8 mouse cellular contexts compared by ENCODE assay signal in the genomic region with DNA sequence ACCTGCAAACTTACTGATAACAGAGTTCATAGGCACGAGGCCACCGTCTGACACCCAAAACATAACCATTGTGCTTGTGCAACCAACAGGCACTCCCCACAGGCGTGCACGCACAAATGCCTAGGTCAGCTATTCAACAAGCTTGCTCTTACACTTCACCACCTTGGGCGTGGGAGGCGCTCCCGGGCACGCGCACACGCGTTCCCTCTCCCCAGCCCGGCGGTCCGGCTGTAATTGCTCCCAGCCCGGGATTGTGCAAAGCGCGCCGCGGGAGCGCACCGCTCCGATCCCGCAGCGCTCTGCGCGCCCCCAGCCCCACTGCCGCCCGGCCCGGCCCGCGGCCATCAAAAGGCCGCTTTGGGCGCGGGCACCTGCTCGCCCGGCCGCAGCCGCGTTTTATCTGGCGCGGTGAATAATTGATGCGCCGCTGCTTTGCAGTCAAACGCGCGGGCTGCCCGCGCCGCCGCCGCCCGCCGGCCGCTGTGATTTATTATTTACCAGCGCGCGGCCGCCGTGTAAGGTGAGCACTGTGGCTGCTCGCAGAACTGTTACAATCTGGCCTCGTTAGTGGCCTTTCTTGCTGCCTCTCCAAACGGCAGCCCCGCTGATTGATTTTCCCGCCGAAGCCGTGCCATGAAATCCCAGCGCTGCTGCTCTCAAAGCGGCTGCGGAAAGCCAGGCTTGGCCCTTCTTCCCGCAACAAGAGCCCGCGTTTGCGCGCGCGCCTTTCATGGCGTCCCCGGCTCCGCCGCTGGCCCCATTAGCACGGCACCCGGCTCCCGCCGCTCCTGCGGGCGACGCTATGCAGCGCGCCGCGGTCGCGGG.
DNase-seq lines count a peak whose midpoint lies in the region; ATAC-seq and TF ChIP-seq lines count a peak whose summit lies in the region.

No protein-coding gene starts in this region.

- TF ChIP-seq CTCF in forebrain, postnatal 0 days (IDR thresholded peaks at IDR 0.05; ENCODE audit: low read depth): no peak
- TF ChIP-seq CTCF in midbrain, postnatal 0 days (IDR thresholded peaks at IDR 0.05): peak; percentile 39

- H3K27ac ChIP-seq in forebrain, postnatal 0 days (ENCODE audit: low read depth, low read length): no peak overlapping the region
- H3K27ac ChIP-seq in limb, embryonic 10.5 days: peak overlapping the region; percentile 85
- peak overlapping the region; percentile 43; the same call in 1 of the 2 replicates for H3K27ac ChIP-seq in midbrain, postnatal 0 days (ENCODE audit: low read depth, low read length)

- DNase-seq in cerebellum, postnatal 36 days: peak; percentile 17 to 29
- no peak for DNase-seq in cerebellum, adult 11-12 months
- peak; percentile 63 for DNase-seq in R1 (ENCODE audit: low read depth, low spot score)
- DNase-seq in forebrain, postnatal 0 days: peak; percentile 70
- DNase-seq in limb, embryonic 10.5 days (ENCODE audit: low spot score): peak; percentile 76
- DNase-seq in midbrain, postnatal 0 days (ENCODE audit: low spot score): peak; percentile 60
- DNase-seq in spleen, adult 18-20 months: no peak
- no peak for DNase-seq in adrenal gland, postnatal 4 days (ENCODE audit: low spot score in 2 of 2)

- 1% methylated on average over 92 of the region's 93 CpGs for WGBS in forebrain, postnatal 0 days
- 1% methylated on average over 93 of the region's 93 CpGs for WGBS in limb, embryonic 10.5 days
- WGBS in midbrain, postnatal 0 days: under 1% methylated on average over 93 of the region's 93 CpGs

- no peaks in the 10 kb centered on the region for H3K36me3 ChIP-seq in forebrain, postnatal 0 days (ENCODE audit: insufficient read depth)
- H3K36me3 ChIP-seq in limb, embryonic 10.5 days: no peaks in the 10 kb centered on the region
- no peaks in the 10 kb centered on the region for H3K36me3 ChIP-seq in midbrain, postnatal 0 days (ENCODE audit: insufficient read depth, low read length)

- H3K9ac ChIP-seq in forebrain, postnatal 0 days: peak overlapping the region; percentile 49
- H3K9ac ChIP-seq in midbrain, postnatal 0 days (replicated peaks; ENCODE audit: low read length, poor library complexity, severe bottlenecking): peak overlapping the region; percentile 64

- H3K4me2 ChIP-seq in forebrain, postnatal 0 days (ENCODE audit: low read depth): peak overlapping the region; percentile 95
- H3K4me2 ChIP-seq in midbrain, postnatal 0 days (ENCODE audit: low read depth, low read length, poor library complexity, severe bottlenecking): peak overlapping the region; percentile 94

- no peaks in the 10 kb centered on the region for H3K4me1 ChIP-seq in forebrain, postnatal 0 days (ENCODE audit: insufficient read depth)
- H3K4me1 ChIP-seq in limb, embryonic 10.5 days: peaks cover 24% of the 10 kb centered on the region
- H3K4me1 ChIP-seq in midbrain, postnatal 0 days (ENCODE audit: insufficient read depth, low read length): peaks cover 2% of the 10 kb centered on the region; the same call in 1 of the 2 replicates

- peak overlapping the region; percentile 63 for H3K4me3 ChIP-seq in forebrain, postnatal 0 days (ENCODE audit: low read depth, low read length)
- H3K4me3 ChIP-seq in limb, embryonic 10.5 days: peak overlapping the region; percentile 69
- H3K4me3 ChIP-seq in midbrain, postnatal 0 days (ENCODE audit: low read depth, low read length): peak overlapping the region; percentile 66

- peak; percentile 77 for ATAC-seq in forebrain, postnatal 0 days
- peak; percentile 77 for ATAC-seq in midbrain, postnatal 0 days (ENCODE audit: low FRiP score)

- H3K27me3 ChIP-seq in forebrain, postnatal 0 days (ENCODE audit: insufficient read depth, low read length): peaks cover 21% of the 10 kb centered on the region
- H3K27me3 ChIP-seq in limb, embryonic 10.5 days (ENCODE audit: low read depth, poor library complexity, severe bottlenecking): peaks cover 75% of the 10 kb centered on the region
- peaks cover 6% of the 10 kb centered on the region; the same call in 1 of the 2 replicates for H3K27me3 ChIP-seq in midbrain, postnatal 0 days (ENCODE audit: insufficient read depth, low read length)

- H3K9me3 ChIP-seq in forebrain, postnatal 0 days (ENCODE audit: low read length): no peaks in the 10 kb centered on the region
- H3K9me3 ChIP-seq in limb, embryonic 10.5 days (replicated peaks): no peaks in the 10 kb centered on the region
- peaks cover 5% of the 10 kb centered on the region; the same call in 1 of the 2 replicates for H3K9me3 ChIP-seq in midbrain, postnatal 0 days (ENCODE audit: low read length)

Comparison
In these comparisons a context has a peak if more than half of its experiments do, and no peak if none do; other contexts are left out.
1. DNase-seq: peak in cerebellum, postnatal 36 days (2 of 2), R1 (single experiment), forebrain, postnatal 0 days (single experiment), limb, embryonic 10.5 days (single experiment) and midbrain, postnatal 0 days (single experiment); none in cerebellum, adult 11-12 months (single experiment), spleen, adult 18-20 months (0 of 2) and adrenal gland, postnatal 4 days (0 of 2).
2. Peak in every context shown above with its lines, with median percentiles within 50 percentile points of each other: H3K4me3 ChIP-seq.